Mouse (Mus musculus): ENCODE measurements around the gene Zbed5. TPM values are rescaled to one million over a fixed set of nuclear protein-coding genes. Genes with fewer than 3 reads are reported as not detected.
"Not testable (repeated sequence)": the region's sequence is repeated elsewhere in the genome, so short reads cannot be mapped to it uniquely, and the experiment has no call there.

Zbed5 gene
- polyA plus RNA-seq, 1 experiment from 2014 or later = 14.7 TPM

DNA sequence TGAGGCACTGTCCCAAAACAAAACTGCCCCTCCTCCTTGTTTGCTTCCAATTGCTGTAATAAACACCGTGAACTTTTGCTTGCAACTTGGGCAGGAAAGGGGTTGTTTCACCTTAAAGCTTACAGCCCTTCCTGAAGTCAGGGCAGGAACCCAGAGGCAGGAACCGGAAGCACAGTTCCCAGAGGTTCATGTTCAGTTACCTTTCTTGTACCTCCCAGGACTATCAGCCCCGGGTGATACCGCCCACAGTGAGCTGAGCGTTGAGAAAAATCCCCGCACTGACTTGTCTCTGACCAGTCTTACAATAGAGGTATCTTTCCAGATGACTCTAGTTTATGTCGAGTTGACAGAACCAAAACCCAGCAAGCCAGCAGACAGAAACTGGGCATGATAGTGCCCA is 14.1 kb downstream of the Zbed5 start:
- Histone ChIP-seq H3K9ac (replicated peaks) (no peak overlapping the region), H3K4me2 (replicated peaks) (peak overlapping the region; percentile 75; the same call in 1 of the 2 replicates), H3K4me3 (replicated peaks) (no peak overlapping the region), H3K27ac (no peak overlapping the region), H3K36me3 (0 out of 2 replicates have a peak, but pooled peaks cover 2% of the 10 kb centered on the region), H3K27me3 (no peaks in the 10 kb centered on the region), H3K9me3 (no peaks in the 10 kb centered on the region), H3K4me1 (replicated peaks) (peaks cover 12% of the 10 kb centered on the region)
- no peak for ATAC-seq
- 92% methylated on average over 7 of the region's 7 CpGs for WGBS

DNA sequence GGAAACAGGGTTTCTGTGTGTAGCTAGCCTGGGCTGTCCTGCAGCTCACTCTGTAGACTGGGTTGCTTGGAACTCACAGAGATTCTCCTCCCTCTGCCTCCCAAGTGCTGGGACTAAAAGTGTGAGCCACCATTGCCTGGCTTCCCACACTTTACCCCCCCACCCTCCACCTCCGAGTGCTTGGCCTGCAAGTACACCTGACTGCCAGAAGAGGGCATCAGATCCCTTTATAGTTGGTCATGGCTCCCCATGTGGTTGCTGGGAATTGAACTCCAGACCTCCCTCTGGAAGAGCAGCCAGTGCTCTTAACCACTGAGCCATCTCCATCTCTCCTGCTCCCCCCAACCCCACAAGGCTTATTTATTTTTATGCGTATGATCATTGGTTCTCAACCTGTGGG is 18.5 kb downstream of the Zbed5 start:
- no peaks in the 10 kb centered on the region for H3K36me3 ChIP-seq
- WGBS = 27% methylated on average over 2 of the region's 2 CpGs

GRCm38 (mm10) chr5:129915491-129915890 is 20.0 kb downstream of the Zbed5 start:
- not testable (repeated sequence) for H3K9ac ChIP-seq (replicated peaks); H3K4me3 ChIP-seq (replicated peaks); H3K36me3 ChIP-seq; ATAC-seq; H3K27ac ChIP-seq; H3K4me2 ChIP-seq (replicated peaks); H3K4me1 ChIP-seq (replicated peaks); H3K9me3 ChIP-seq; H3K27me3 ChIP-seq
- WGBS = 90% methylated on average over 11 of the region's 11 CpGs

More for the DNA sequence above, 18.5 kb downstream of the Zbed5 start:
- Histone ChIP-seq H3K9me3 (no peaks in the 10 kb centered on the region), H3K27ac (no peak overlapping the region), H3K4me2 (replicated peaks) (no peak overlapping the region), H3K4me1 (replicated peaks) (peaks cover 5% of the 10 kb centered on the region; the same call in 1 of the 2 replicates), H3K27me3 (no peaks in the 10 kb centered on the region), H3K4me3 (replicated peaks) (no peak overlapping the region), H3K9ac (replicated peaks) (no peak overlapping the region)
- ATAC-seq = no peak

DNA sequence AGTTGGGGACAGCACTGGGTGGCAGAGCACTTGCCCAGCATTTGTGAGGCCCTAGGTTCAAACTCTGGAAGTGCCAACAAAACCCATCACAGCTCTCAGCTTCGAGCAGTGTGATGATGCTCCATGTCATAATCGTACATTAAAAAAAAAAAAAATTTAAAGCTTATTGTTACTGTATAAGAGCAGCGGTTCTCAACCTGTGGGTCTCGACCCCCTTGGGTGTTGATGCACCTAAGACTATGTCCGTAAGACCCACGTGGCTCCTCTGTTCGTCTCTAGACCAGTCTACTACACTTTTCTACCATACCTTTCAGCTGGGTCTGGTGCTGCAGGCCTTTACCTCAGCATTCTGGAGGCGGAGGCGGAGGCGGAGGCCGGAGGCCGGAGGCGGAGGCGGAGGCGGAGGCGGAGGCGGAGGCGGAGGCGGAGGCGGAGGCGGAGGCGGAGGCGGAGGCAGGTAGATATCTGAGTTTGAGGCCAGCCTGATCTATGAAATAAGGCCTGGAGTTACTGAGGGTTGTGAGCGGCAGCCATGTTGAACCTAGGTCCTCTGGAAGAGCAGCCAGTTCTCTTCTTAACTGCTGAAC is 22.6 kb downstream of the Zbed5 start:
- no peak for ATAC-seq
- no peaks in the 10 kb centered on the region for H3K36me3 ChIP-seq
- H3K9ac ChIP-seq (replicated peaks) = no peak overlapping the region
- no peak overlapping the region for H3K4me2 ChIP-seq (replicated peaks)
- no peak overlapping the region for H3K4me3 ChIP-seq (replicated peaks)
- H3K27me3 ChIP-seq = no peaks in the 10 kb centered on the region
- no peaks in the 10 kb centered on the region; the same call in 1 of the 2 replicates for H3K9me3 ChIP-seq
- WGBS = 90% methylated on average over 24 of the region's 24 CpGs
- H3K4me1 ChIP-seq (replicated peaks) = no peaks in the 10 kb centered on the region
- no peak overlapping the region for H3K27ac ChIP-seq

- ATAC-seq = no peak
These were observed 23.2 kb downstream of the Zbed5 start for GRCm38 (mm10) chr5:129918752-129919151.

DNA sequence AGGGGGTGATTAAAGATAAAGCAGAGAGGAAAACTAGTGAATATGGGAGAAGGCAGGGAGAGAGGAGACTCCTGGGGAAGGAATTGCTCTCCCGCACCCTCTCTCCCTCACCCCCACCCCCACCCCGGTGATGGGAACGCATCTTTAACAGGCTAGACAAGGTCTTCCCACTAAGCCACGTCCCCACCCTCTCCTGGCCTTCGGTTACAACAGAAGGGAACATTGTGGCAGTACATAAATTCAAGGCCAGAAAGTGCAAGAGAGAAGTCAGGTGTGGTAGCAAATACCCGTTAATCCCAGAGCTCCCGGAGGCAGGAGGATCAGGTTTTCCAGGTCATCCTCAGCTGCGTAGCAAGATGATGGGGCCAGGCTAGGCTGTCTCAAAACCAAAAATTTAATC is 23.8 kb downstream of the Zbed5 start:
- no peaks in the 10 kb centered on the region for H3K36me3 ChIP-seq
- H3K27ac ChIP-seq = no peak overlapping the region
- H3K4me2 ChIP-seq (replicated peaks) = no peak overlapping the region
- H3K4me1 ChIP-seq (replicated peaks) = no peaks in the 10 kb centered on the region
- ATAC-seq = no peak
- H3K27me3 ChIP-seq = no peaks in the 10 kb centered on the region
- WGBS = 75% methylated on average over 8 of the region's 8 CpGs
- no peaks in the 10 kb centered on the region; the same call in 1 of the 2 replicates for H3K9me3 ChIP-seq
- H3K4me3 ChIP-seq (replicated peaks) = no peak overlapping the region
- no peak overlapping the region for H3K9ac ChIP-seq (replicated peaks)

More at GRCm38 (mm10) chr5:129918752-129919151, 23.2 kb downstream of the Zbed5 start:
- no peak overlapping the region for H3K4me2 ChIP-seq (replicated peaks)
- H3K36me3 ChIP-seq = no peaks in the 10 kb centered on the region
- H3K9me3 ChIP-seq = no peaks in the 10 kb centered on the region; the same call in 1 of the 2 replicates
- no peak overlapping the region for H3K9ac ChIP-seq (replicated peaks)
- no peaks in the 10 kb centered on the region for H3K27me3 ChIP-seq
- WGBS = 87% methylated on average over 9 of the region's 9 CpGs
- no peak overlapping the region for H3K4me3 ChIP-seq (replicated peaks)
- H3K27ac ChIP-seq = no peak overlapping the region
- H3K4me1 ChIP-seq (replicated peaks) = no peaks in the 10 kb centered on the region

GRCm38 (mm10) chr5:129921972-129922371 is 26.4 kb downstream of the Zbed5 start:
- H3K27me3 ChIP-seq = no peaks in the 10 kb centered on the region
- H3K4me1 ChIP-seq (replicated peaks) = no peaks in the 10 kb centered on the region
- H3K9ac ChIP-seq (replicated peaks) = no peak overlapping the region
- WGBS = 97% methylated on average over 4 of the region's 4 CpGs
- H3K9me3 ChIP-seq = no peaks in the 10 kb centered on the region; the same call in 1 of the 2 replicates
- no peak for ATAC-seq
- no peak overlapping the region for H3K4me2 ChIP-seq (replicated peaks)
- no peak overlapping the region for H3K4me3 ChIP-seq (replicated peaks)
- no peaks in the 10 kb centered on the region for H3K36me3 ChIP-seq
- H3K27ac ChIP-seq = no peak overlapping the region

GRCm38 (mm10) chr5:129924820-129925452 is 29.4 kb downstream of the Zbed5 start:
- no peaks in the 10 kb centered on the region for H3K4me1 ChIP-seq (replicated peaks)
- 92% methylated on average over 8 of the region's 8 CpGs for WGBS
- no peak overlapping the region for H3K9ac ChIP-seq (replicated peaks)
- no peak for ATAC-seq
- H3K9me3 ChIP-seq = no peaks in the 10 kb centered on the region; the same call in 1 of the 2 replicates
- no peaks in the 10 kb centered on the region for H3K27me3 ChIP-seq
- H3K27ac ChIP-seq = no peak overlapping the region
- no peaks in the 10 kb centered on the region for H3K36me3 ChIP-seq
- no peak overlapping the region for H3K4me2 ChIP-seq (replicated peaks)
- no peak overlapping the region for H3K4me3 ChIP-seq (replicated peaks)

- H3K27me3 ChIP-seq = no peaks in the 10 kb centered on the region
These were observed 30.4 kb downstream of the Zbed5 start for GRCm38 (mm10) chr5:129925933-129926332.

DNA sequence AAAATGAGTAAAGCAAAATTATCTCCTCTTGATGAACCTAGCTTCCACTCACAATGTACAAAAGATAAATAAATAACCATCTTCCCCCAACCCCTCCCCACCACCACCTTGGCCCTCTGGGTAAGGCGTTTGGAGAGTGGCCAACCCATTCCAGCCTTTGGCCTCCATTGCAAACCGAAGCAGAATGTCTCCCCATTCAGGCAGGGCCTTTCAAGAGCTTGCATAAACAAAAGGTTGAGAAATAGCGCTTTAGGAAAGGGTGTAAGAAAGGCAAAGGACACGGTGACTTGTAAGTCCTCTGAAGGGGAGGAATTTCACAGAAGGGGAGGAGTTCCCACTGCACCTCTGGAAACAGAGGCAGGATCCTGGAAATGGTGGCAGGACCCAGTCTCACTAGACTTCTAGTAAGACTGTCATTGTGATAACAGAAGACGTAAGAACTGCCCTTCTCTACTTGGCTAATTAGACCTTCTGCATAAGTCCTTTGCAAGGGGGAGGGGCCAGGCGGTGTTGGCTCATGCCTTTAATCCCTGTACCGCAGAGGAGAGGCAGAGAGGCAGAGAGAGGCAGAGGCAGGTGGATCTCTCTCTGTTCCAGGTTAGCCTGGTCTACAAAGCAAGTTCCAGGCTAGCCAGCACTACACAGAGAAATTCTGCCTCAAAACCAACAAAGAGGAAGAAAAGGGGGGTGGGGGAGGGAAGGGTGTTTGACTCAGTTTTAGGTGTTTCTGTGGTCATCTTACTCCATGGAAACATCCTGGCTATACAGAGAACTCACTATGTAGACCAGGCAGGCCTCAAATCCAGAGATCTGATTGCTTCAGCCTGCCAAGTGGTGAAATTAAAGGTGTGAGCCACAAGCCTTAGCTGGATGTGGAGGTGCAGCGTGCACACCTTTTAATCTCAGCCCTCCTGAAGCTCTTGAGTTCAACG is 34.7 kb downstream of the Zbed5 start:
- Histone ChIP-seq H3K4me2 (replicated peaks) (no peak overlapping the region), H3K36me3 (no peaks in the 10 kb centered on the region), H3K9ac (replicated peaks) (no peak overlapping the region), H3K27me3 (no peaks in the 10 kb centered on the region), H3K4me1 (replicated peaks) (no peaks in the 10 kb centered on the region), H3K9me3 (no peaks in the 10 kb centered on the region), H3K27ac (no peak overlapping the region), H3K4me3 (replicated peaks) (no peak overlapping the region)
- WGBS = 52% methylated on average over 9 of the region's 9 CpGs
- no peak for ATAC-seq

More at GRCm38 (mm10) chr5:129925933-129926332, 30.4 kb downstream of the Zbed5 start:
- ATAC-seq = no peak
- Histone ChIP-seq H3K27ac (no peak overlapping the region), H3K4me1 (replicated peaks) (no peaks in the 10 kb centered on the region), H3K4me3 (replicated peaks) (no peak overlapping the region), H3K9me3 (no peaks in the 10 kb centered on the region; the same call in 1 of the 2 replicates), H3K36me3 (no peaks in the 10 kb centered on the region), H3K9ac (replicated peaks) (no peak overlapping the region), H3K4me2 (replicated peaks) (no peak overlapping the region)
- WGBS = 81% methylated on average over 5 of the region's 5 CpGs

GRCm38 (mm10) chr5:129936941-129937340 is 41.4 kb downstream of the Zbed5 start:
- WGBS = 12% methylated on average over 4 of the region's 4 CpGs

GRCm38 (mm10) chr5:129940281-129940680 is 44.8 kb downstream of the Zbed5 start:
- Histone ChIP-seq H3K4me3 (replicated peaks) (no peak overlapping the region), H3K27me3 (no peaks in the 10 kb centered on the region), H3K27ac (no peak overlapping the region), H3K9ac (replicated peaks) (no peak overlapping the region), H3K36me3 (peaks cover 6% of the 10 kb centered on the region; the same call in 1 of the 2 replicates), H3K4me2 (replicated peaks) (no peak overlapping the region), H3K4me1 (replicated peaks) (peaks cover 11% of the 10 kb centered on the region), H3K9me3 (no peaks in the 10 kb centered on the region)
- no peak for ATAC-seq
- 62% methylated on average over 2 of the region's 2 CpGs for whole genome bisulfite sequencing

More at GRCm38 (mm10) chr5:129936941-129937340, 41.4 kb downstream of the Zbed5 start:
- H3K27ac ChIP-seq = no peak overlapping the region
- H3K27me3 ChIP-seq = no peaks in the 10 kb centered on the region
- no peak overlapping the region for H3K4me2 ChIP-seq (replicated peaks)
- H3K4me3 ChIP-seq (replicated peaks) = no peak overlapping the region
- H3K9me3 ChIP-seq = no peaks in the 10 kb centered on the region
- ATAC-seq = no peak
- H3K36me3 ChIP-seq = no peaks in the 10 kb centered on the region
- H3K4me1 ChIP-seq (replicated peaks) = no peaks in the 10 kb centered on the region
- H3K9ac ChIP-seq (replicated peaks) = no peak overlapping the region

All from midbrain, embryonic 13.5 days (tissue).